Mouse (Mus musculus): ENCODE results near the gene Aldh16a1.
A peak's percentile ranks its signal among the peaks of the same experiment; 100 is the strongest.

Gene Aldh16a1

DNA sequence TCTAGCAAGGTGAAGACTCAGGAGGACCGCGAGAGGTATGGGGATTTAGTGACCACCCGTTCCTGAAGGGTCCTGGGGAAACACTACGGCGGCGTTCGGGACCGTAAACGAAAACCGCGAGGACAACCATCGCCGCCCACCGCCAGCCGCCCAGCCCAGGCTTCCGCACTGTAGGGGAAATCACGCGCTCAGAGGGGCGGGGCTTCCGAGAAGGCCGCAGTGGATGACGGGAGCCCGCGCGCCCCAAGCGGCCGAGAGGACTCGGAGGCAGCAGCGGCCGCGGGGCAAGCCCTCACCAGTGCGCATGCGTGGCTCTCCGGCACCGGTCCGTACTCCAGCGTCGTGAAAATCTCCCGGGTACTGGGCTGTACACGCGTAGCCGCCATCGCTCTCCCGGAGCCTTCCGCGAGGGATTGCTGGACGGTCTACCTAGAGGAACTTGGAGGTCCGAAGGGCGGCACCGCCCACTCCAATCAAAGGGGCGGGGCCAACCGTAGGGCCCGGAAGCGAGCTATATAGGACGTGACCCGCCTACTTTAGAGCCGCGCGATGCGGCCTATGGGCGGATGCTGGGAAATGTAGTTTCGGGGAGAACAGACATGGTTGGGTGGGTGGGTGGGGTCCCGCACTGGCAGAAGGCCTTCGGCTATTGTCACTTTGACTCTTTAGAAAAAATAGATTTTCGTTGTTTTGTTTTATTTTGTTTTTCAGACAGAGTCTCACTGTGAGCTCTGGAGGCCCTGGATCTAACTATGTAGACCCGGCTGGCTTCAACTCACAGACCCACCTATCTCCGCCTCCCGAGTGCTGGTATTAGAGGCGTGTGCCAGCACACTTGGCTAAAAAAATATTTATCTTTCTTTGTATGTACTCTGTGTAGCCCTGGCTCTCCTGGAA is at the start of gene Aldh16a1, which contains the start of gene Pih1d1:
Gene Aldh16a1, minus strand, starts transcription at position 489 of the 897 bp plus-strand sequence.
Gene Pih1d1, plus strand, starts transcription at position 208 of the 897 bp plus-strand sequence.
- peak; percentile 98 for DNase-seq

- no peak for DNase-seq
Measured at GRCm38 (mm10) chr7:45202654-45203053, 48.3 kb upstream of the Aldh16a1 start.

GRCm38 (mm10) chr7:45198961-45199360 is 44.6 kb upstream of the Aldh16a1 start:
- no peak for DNase-seq

GRCm38 (mm10) chr7:45198435-45198834 is 44.1 kb upstream of the Aldh16a1 start:
- peak; percentile 63 for DNase-seq

DNA sequence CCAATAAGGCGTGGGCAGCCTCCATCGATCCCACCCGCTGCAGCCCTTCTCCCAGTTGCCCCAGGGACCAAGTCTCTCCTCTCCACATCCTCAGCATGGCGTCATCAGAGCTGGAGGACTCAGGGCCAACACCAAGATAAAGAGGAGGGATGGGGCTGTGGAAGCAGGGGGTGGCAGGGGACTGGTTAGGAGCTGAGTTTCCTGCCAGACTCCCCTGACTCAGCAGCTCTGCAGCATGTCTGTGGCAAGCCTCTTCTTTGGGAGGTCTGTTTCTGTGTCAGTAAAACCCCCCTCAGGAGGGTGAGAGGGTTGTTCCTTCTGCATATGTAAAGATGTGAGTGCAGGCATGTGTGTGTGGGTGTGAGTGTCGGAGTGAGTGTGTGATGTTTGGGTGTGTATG is 42.6 kb upstream of the Aldh16a1 start:
- DNase-seq: no peak

DNA sequence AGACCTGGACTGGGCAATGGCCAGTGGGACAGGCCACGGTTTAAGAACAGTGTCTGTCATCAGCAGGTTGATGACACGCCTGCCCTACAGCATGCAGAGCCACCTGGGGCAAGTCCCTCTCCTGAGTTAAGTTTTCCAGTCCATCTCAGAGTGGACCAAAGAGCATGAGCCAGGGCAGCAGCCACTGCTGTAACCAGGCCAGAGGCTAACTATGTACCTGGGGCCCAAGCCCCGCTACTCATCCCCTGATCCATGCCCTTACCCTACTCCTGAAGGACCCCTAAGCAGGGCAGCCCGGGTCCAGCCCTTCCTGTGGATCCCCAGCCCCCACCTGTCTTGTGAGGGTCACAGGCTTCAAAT is 41.8 kb upstream of the Aldh16a1 start:
- DNase-seq: no peak

GRCm38 (mm10) chr7:45195341-45196175 is 41.2 kb upstream of the Aldh16a1 start:
- DNase-seq: no peak

- DNase-seq: no peak
Measured at GRCm38 (mm10) chr7:45193871-45194785, 39.7 kb upstream of the Aldh16a1 start.

DNA sequence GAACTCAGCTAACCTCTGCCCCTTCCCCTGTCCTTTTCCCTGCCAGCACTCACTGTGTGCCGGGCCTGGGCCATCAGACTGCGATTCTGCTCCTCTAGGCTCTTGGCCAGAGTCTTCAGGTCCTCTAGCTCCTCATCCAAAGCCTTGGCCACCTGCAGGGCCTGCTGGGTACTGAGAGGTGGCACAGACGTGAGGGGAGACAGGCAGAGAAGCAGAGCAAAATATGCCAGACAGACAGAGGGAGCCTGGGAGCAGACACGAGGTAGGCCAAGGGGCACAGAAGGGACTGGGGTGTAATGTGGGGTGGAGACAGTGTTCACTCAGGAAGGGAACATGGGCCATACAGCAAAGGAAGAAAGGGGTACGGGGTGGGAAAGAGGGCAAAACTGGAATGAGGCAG is 39.0 kb upstream of the Aldh16a1 start:
- no peak for DNase-seq

DNA sequence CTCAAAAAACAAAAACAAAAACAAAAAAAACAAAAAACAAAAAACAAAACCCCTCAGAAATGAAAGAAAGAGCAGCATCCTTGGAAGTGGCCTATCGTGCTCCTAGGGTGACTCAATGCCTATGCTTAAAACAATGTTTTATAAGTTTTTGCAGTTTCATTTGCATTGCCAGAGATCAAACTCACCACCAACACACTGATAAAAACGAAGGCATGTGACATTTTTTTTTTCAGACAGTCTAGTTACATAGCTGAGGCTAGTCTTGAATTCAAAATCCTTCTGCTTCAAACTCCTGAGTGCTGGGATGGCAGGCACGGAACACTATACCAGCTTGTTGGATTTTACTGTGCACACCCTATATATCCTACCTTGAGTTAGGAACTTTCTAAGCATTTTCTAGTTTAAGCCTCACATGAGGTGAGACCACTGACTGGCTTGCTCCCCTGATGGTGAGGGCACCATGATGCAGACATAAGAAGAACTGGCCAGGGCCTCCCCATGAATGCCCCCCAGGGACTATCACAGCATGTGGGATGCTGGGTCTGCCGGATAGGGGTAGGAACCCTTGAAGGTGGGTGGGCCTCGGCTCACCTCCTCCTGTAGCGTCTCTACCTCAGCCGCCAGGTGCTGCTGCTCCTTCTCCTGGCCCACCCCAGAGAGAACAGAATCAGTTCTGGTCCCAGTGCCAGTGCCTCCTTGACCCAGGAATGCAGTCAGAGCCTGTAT is 38.4 kb upstream of the Aldh16a1 start:
- no peak for DNase-seq

- DNase-seq: no peak
Measured at GRCm38 (mm10) chr7:45191803-45192363, 37.5 kb upstream of the Aldh16a1 start.

- DNase-seq: no peak
Measured at GRCm38 (mm10) chr7:45191161-45191560, 36.8 kb upstream of the Aldh16a1 start.

- DNase-seq: no peak
Measured at GRCm38 (mm10) chr7:45190186-45190585, 35.8 kb upstream of the Aldh16a1 start.

DNA sequence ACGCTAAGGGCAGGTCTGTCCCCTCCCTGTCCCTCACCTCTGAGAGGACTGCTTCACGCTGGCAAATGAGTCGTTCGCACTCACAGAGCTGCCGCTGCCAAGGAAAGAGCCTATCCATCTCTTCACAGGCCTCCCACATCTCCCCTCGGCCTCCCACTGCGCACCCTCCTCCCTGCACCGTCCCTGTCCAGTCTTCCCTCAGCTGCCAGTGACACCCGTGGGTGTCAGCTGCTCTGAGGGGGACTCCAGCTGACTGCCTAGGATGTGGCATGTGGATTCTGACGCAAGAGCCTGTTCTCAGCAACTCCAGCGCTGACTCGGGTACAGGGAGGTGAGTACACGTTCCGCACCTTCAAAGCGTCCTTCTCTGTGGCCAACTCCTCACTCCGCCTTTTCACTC is 35.2 kb upstream of the Aldh16a1 start:
- no peak for DNase-seq

- no peak for DNase-seq
Measured at GRCm38 (mm10) chr7:45185921-45186320, 31.5 kb upstream of the Aldh16a1 start.

DNA sequence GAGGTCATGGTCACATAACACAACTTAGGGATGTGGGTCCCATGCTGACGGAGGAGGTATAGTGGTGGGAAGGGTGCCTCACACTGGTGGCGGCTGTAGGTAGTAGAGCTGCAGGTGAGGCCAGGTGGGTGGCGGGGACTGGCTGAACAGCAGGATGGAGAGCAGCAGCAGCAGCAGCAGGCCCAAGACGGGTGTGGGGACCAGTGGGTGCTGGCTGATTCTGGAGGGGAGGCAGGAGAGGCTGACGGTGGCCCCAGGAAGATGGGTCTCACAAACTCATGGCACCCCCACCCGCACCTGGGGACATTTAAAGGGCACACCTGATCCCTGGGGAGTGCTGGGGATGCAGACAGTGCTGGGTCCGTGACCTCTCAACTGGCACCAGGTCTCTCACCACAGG is 29.3 kb upstream of the Aldh16a1 start:
- no peak for DNase-seq

GRCm38 (mm10) chr7:45182606-45183005 is 28.2 kb upstream of the Aldh16a1 start:
- no peak for DNase-seq

- peak; percentile 76 for DNase-seq
Measured at GRCm38 (mm10) chr7:45182199-45182601, 27.8 kb upstream of the Aldh16a1 start.

GRCm38 (mm10) chr7:45181540-45181939 is 27.2 kb upstream of the Aldh16a1 start:
- DNase-seq: no peak

DNA sequence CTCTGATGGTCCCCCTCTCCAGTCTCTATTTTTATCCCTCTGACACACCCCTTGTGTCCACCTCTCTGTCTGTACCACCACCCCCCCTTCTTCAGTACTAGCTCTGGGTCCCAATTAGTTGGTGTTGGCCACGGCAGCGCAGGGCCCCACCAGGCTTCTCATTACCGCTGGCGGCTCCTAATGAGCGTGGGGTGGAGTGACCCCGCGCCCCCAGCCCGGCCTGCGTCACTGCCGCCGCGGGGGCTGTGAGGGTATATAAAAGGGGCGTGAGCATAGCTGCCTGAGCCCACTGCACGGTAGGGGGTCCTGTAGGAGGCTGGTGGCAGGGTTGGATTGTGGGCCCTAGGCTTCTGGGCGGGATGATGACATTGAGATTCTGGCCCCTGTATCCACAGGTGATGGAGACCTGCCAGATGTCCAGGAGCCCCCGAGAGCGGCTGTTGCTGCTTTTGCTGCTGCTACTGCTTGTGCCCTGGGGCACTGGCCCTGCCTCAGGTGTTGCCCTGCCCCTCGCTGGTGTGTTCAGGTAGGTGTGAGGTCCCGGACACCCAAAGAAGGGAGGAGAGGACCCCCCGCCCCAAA is 26.6 kb upstream of the Aldh16a1 start, which contains the start of gene Pth2:
Gene Pth2, plus strand, starts transcription at position 100 of the 582 bp plus-strand sequence.
- DNase-seq: no peak

- no peak for DNase-seq
Measured at GRCm38 (mm10) chr7:45179469-45179868, 25.1 kb upstream of the Aldh16a1 start, which contains the start of gene Gfy. Gfy (minus strand) TSS chr7:45179569.

Data from right cerebral cortex, postnatal 4 days (tissue).